Mouse (Mus musculus) thymus, adult 2 months (tissue): ENCODE data around the gene AC140267.1.

Experiments used
- CTCF ChIP-seq: fragments of 200-500 bp; IDR thresholded peaks from 2 replicates; pipeline ENCODE4 v1.5.1; 2012; ENCODE audit warnings: mild to moderate bottlenecking, control low read depth, low read length, moderate library complexity, borderline replicate concordance; ENCODE audit not compliant: control insufficient read depth, poor library complexity, insufficient read depth; ENCODE audit errors: extremely low read depth
- POLR2A ChIP-seq: fragments of 200-500 bp; IDR thresholded peaks from 2 replicates; pipeline ENCODE4 v1.6.1; 2012; ENCODE audit warnings: mild to moderate bottlenecking, low read length, control low read depth, moderate library complexity; ENCODE audit not compliant: control insufficient read depth, poor library complexity, insufficient read depth; ENCODE audit errors: extremely low read depth

DNA sequence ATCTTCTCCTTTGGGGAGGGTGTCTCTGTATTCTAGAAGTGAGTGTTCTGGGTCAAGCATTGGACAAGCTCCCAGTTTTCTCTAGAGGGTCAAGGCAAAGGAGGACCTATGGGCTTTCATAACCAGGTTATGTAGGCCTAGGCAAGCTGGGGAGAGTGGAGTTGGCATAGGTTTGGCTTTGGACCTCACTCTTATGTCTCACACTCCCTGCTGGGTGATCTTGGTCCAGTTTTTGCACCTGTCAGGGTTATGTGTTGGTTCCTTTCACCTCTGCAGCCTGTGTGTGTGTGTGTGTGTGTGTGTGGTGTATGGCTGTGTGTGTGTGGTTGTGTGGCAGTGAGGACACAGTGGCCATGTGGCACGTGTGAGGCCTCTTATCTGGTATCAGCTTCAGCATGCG lies 43.4 kb downstream of the AC140267.1 start:
- TF ChIP-seq CTCF, result no peak
- no peak for TF ChIP-seq POLR2A
